Mouse (Mus musculus): ENCODE measurements around the gene Cdk11b. TPM values are rescaled to one million over a fixed set of nuclear protein-coding genes. Genes with fewer than 3 reads are reported as not detected.
"Not testable (repeated sequence)": the region's sequence is repeated elsewhere in the genome, so short reads cannot be mapped to it uniquely, and the experiment has no call there.

Cdk11b gene
- total RNA-seq, 2 experiments from 2014 or later: 47.1 to 49.4 TPM

- DNase-seq (ENCODE audit: low spot score in 2 of 2): no peak
Observed at GRCm38 (mm10) chr4:155660641-155661040, 36.0 kb downstream of the Cdk11b start.

- DNase-seq (ENCODE audit: low spot score in 2 of 2): no peak
Observed at GRCm38 (mm10) chr4:155666903-155667302, 42.2 kb downstream of the Cdk11b start.

- DNase-seq (ENCODE audit: low spot score in 2 of 2): peak; percentile 97
Observed at GRCm38 (mm10) chr4:155668689-155669597, 44.3 kb downstream of the Cdk11b start, which contains the start of gene Mib2. Gene Mib2 (minus strand): TSS chr4:155669198.

- no peak for DNase-seq (ENCODE audit: low spot score in 2 of 2)
Observed at GRCm38 (mm10) chr4:155669598-155670075, 45.0 kb downstream of the Cdk11b start.

GRCm38 (mm10) chr4:155670236-155670635 is 45.6 kb downstream of the Cdk11b start:
- DNase-seq (ENCODE audit: low spot score in 2 of 2): not testable (repeated sequence)

GRCm38 (mm10) chr4:155672082-155672481 is 47.4 kb downstream of the Cdk11b start:
- no peak for DNase-seq (ENCODE audit: low spot score in 2 of 2)

GRCm38 (mm10) chr4:155675991-155676390 is 51.3 kb downstream of the Cdk11b start:
- no peak for DNase-seq (ENCODE audit: low spot score in 2 of 2)

- DNase-seq (ENCODE audit: low spot score in 2 of 2): not testable (repeated sequence)
Observed at GRCm38 (mm10) chr4:155683670-155684277, 59.1 kb downstream of the Cdk11b start.

- DNase-seq (ENCODE audit: low spot score in 2 of 2): not testable (repeated sequence)
Observed at GRCm38 (mm10) chr4:155687764-155688163, 63.1 kb downstream of the Cdk11b start.

- no peak for DNase-seq (ENCODE audit: low spot score in 2 of 2)
Observed at GRCm38 (mm10) chr4:155690571-155691375, 66.1 kb downstream of the Cdk11b start.

- DNase-seq (ENCODE audit: low spot score in 2 of 2): no peak
Observed at GRCm38 (mm10) chr4:155692421-155692820, 67.8 kb downstream of the Cdk11b start.

- DNase-seq (ENCODE audit: low spot score in 2 of 2): peak in 1 of 2 experiments; percentile 78
Observed at GRCm38 (mm10) chr4:155694111-155694481, 69.4 kb downstream of the Cdk11b start, which contains the start of gene Fndc10. Gene Fndc10 (plus strand): TSS chr4:155694342.

GRCm38 (mm10) chr4:155694482-155695401 is 70.1 kb downstream of the Cdk11b start:
- peak; percentile 77 to 83 for DNase-seq (ENCODE audit: low spot score in 2 of 2)

GRCm38 (mm10) chr4:155695531-155696062 is 70.9 kb downstream of the Cdk11b start:
- DNase-seq (ENCODE audit: low spot score in 2 of 2): no peak

GRCm38 (mm10) chr4:155696261-155697255 is 71.9 kb downstream of the Cdk11b start:
- DNase-seq (ENCODE audit: low spot score in 2 of 2): peak in 1 of 2 experiments; percentile 21

Data from left cerebral cortex, adult 18-20 months (tissue).